In genomic region chr12:58198810-58199209, GRCm38 (mm10) we compare ENCODE assay signal across 21 mouse cellular contexts. TPM values are rescaled to one million over a fixed set of nuclear protein-coding genes. Genes with fewer than 3 reads are reported as not detected.
"Had no signal": no experiment of that assay in that cellular context is flagged by ENCODE, and none has a peak within 500 bp of the region (broad histone marks: within the 10 kb centered on the region; RNA-seq: fewer than 3 reads in every experiment).

No protein-coding gene starts in this region.

- DNase-seq: kidney, adult 2 months; kidney, postnatal 10 days; kidney, postnatal 36 days; layer of hippocampus, postnatal 36 days; liver, embryonic 13.5 days; lung, adult 2 months; lung, postnatal 14 days; right cerebral cortex, postnatal 25 days; spleen, adult 18-20 months; thymus, postnatal 25 days had no signal

- H3K27ac ChIP-seq: kidney, embryonic 15.5 days; left cerebral cortex, adult 2 months; liver, embryonic 13.5 days; macrophage; midbrain, embryonic 12.5 days; midbrain, embryonic 15.5 days; neural tube, embryonic 12.5 days; neural tube, embryonic 15.5 days; stomach, embryonic 15.5 days had no signal

- H3K4me1 ChIP-seq: kidney, embryonic 15.5 days; liver, embryonic 13.5 days; midbrain, embryonic 12.5 days; midbrain, embryonic 15.5 days; neural tube, embryonic 12.5 days; neural tube, embryonic 15.5 days; stomach, embryonic 15.5 days had no signal

- ATAC-seq: midbrain, embryonic 15.5 days had no signal

- H3K9me3 ChIP-seq: kidney, embryonic 15.5 days; liver, embryonic 13.5 days; midbrain, embryonic 12.5 days; midbrain, embryonic 15.5 days; neural tube, embryonic 12.5 days; neural tube, embryonic 15.5 days; stomach, embryonic 15.5 days had no signal

- H3K4me3 ChIP-seq: kidney, embryonic 15.5 days; left cerebral cortex, adult 2 months; liver, embryonic 13.5 days; midbrain, embryonic 12.5 days; midbrain, embryonic 15.5 days; neural tube, embryonic 12.5 days; neural tube, embryonic 15.5 days; stomach, embryonic 15.5 days had no signal

- H3K9ac ChIP-seq: kidney, embryonic 15.5 days; liver, embryonic 13.5 days; midbrain, embryonic 12.5 days; midbrain, embryonic 15.5 days; neural tube, embryonic 12.5 days; neural tube, embryonic 15.5 days; stomach, embryonic 15.5 days had no signal

- H3K4me2 ChIP-seq: kidney, embryonic 15.5 days; liver, embryonic 13.5 days; midbrain, embryonic 12.5 days; midbrain, embryonic 15.5 days; neural tube, embryonic 12.5 days; neural tube, embryonic 15.5 days; stomach, embryonic 15.5 days had no signal

- H3K27me3 ChIP-seq: kidney, embryonic 15.5 days; liver, embryonic 13.5 days; midbrain, embryonic 12.5 days; midbrain, embryonic 15.5 days; neural tube, embryonic 12.5 days; neural tube, embryonic 15.5 days; stomach, embryonic 15.5 days had no signal

- H3K36me3 ChIP-seq: kidney, embryonic 15.5 days; liver, embryonic 13.5 days; midbrain, embryonic 12.5 days; midbrain, embryonic 15.5 days; neural tube, embryonic 12.5 days; neural tube, embryonic 15.5 days; stomach, embryonic 15.5 days had no signal

RNA-seq across cellular contexts. Expression of gene Sstr1, which starts 12.8 kb away (rescaled TPM):
- polyA plus RNA-seq: liver, adult 2 months; liver, embryonic 13.5 days; liver, embryonic 16.5 days; macrophage; thymus, postnatal 0 days had no signal
